Mouse (Mus musculus) heart, adult 2 months (tissue): ENCODE results near the gene Chmp2a.

Experiments
- CTCF ChIP-seq: fragments of 200-600 bp; IDR thresholded peaks from 2 replicates; pipeline ENCODE4 v1.8.1; 2022; ENCODE audit warnings: antibody characterized with exemption, mild to moderate bottlenecking, moderate library complexity
- EP300 ChIP-seq: fragments of 200-500 bp; IDR thresholded peaks from 2 replicates; pipeline ENCODE4 v1.6.1; 2011; ENCODE audit warnings: low read depth, low read length, control low read depth; ENCODE audit not compliant: insufficient read depth

- TF ChIP-seq EP300, result no peak
- TF ChIP-seq CTCF, result no peak
Measured at GRCm38 (mm10) chr7:13006531-13006930, 28.1 kb downstream of the Chmp2a start.
